Mouse (Mus musculus) large intestine, adult 2 months (tissue): ENCODE data around the gene Aknad1. TPM values are rescaled to one million over a fixed set of nuclear protein-coding genes. Genes with fewer than 3 reads are reported as not detected.

Experiments used
- DNase-seq: peaks from one replicate; pipeline ENCODE4 v3.0.0-alpha.2; 2012; ENCODE audit warnings: low read depth, low spot score
- WGBS: fragments of 180-500 bp; shearing (Covaris S2); methylation state at CpG from one replicate; pipeline ENCODE4 v1.1.7; 2018; 5-methylcytosine and 5-hydroxymethylcytosine counted together
- polyA plus RNA-seq: library from polyadenylated mRNA; depleted of rRNA; stranded (reverse); fragments of >200 nt; gene quantifications from 2 replicates; pipeline ENCODE4 v1.2.3, GENCODE M21; 2012

The Aknad1 gene
- polyA plus RNA-seq, 1 experiment = 0.38 TPM

DNA sequence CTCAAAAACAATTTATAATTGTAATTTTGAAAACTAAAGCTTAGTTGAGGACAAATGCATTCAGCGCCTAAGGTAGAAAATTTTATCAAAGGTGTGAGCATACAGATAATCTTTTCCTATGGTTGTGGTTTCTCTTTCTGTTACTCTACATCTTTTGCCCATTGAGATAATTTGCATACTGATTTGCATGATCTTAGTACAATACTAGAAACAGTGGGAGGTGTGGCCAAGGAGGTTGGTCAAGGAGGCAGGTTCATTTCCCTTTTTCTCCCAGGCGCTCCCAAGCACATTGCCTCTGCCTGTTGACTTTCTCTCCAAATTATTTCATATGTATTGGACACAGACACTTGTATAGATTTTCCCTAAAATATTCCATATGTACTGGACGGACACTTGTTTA lies 1.7 kb upstream of the Aknad1 start:
- DNase-seq = no peak
- 88% methylated on average over 3 of the region's 3 CpGs for WGBS

DNA sequence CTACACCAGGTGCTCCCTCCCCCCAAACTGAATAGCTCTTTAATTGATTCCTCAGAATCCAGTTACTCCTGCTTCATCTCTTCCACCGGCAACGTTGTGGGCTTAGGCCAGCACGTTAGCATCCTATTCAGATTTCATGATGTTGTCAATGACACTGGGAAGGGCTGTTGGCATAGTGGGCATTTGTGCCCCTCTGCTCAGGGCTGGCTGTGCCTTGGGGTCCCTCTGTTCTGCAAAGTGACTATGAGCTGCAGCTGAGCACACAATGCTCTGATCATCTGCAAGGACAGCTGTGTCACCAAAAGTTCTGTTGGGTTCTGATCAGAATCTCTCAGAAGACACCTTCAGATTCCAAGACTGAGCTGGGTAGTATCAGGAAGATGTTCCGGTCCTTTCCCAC lies 4.6 kb downstream of the Aknad1 start:
- 93% methylated on average over 4 of the region's 4 CpGs for WGBS

DNA sequence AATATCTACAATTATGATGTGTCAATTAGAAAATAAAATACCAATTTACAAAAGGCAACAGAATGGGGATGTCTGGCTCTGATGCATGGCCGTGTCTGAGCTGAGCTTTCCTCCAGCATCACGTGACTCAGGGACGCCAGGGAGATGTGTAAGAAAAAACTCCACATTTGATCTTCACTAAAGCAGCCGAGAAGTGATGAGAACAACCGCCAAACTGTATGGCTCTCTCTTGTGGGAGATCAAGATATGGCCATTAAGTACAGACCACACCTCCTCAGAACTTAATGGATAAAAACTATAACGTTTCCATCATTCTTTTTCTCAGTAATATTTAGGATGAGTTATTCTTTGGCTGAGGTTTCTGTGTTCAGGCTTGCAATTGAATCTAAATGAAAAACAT lies 11.6 kb downstream of the Aknad1 start:
- WGBS = 62% methylated on average over 6 of the region's 6 CpGs
- no peak for DNase-seq

More for the DNA sequence above, 4.6 kb downstream of the Aknad1 start:
- DNase-seq = no peak

DNA sequence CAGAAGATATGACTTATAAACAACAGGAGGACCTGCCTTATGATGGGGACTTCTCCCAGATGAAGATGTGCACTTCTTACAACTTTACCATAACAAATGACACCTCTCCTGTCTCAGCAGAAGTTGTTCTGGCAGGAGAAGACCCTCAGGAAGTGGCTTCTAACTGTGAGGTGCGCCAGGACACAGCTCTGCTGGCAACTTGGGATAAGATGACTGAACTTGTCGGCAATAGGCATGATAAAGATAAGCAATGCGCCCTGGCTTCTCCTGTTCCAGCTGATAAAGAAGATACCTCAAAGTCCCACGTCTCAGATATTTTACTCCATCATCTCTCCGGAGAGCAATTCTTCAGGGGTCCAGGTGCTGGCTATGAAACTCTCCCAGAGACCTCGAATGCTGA lies 12.2 kb downstream of the Aknad1 start:
- 84% methylated on average over 6 of the region's 6 CpGs for WGBS
- DNase-seq = no peak

DNA sequence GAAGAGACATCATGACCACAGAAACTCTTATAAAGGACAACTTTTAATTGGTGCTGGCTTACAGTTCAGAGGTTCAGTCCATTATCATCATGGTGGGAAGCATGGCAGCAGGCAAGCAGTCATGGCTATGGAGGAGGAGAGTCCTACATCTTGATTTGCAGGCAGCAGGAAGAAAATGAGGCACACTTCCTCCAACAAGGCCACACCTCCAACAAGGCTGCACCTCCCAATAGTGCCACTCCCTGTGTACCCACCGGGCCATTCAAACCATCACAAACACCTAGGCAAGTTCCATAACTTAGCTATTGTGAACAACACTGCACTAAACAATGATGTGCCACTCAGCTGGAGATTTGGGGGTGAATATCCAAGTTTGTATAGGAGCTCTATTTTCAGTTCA lies 15.1 kb downstream of the Aknad1 start:
- no peak for DNase-seq
- 19% methylated on average over 1 of the region's 1 CpGs for WGBS

DNA sequence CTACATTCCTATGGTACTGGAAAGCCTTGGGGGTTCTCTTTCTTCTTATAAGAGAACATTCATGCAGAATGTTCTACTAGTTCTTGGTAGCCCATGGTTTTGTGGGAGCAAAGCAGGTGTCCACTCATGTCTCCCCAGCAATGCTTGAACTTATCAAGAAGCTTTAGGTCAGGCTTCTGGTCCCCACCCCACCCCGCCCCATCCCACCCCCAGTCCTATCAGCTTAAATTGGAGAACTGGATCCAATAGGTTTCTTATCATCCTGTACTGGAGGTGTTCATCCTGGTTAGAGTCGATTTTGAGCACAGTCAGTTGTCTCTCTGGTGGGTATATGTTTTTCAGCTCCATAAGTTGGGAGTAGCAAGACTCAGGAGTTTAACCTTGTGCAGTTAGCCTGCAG lies 16.1 kb downstream of the Aknad1 start:
- WGBS = 84% methylated on average over 2 of the region's 2 CpGs
- no peak for DNase-seq

DNA sequence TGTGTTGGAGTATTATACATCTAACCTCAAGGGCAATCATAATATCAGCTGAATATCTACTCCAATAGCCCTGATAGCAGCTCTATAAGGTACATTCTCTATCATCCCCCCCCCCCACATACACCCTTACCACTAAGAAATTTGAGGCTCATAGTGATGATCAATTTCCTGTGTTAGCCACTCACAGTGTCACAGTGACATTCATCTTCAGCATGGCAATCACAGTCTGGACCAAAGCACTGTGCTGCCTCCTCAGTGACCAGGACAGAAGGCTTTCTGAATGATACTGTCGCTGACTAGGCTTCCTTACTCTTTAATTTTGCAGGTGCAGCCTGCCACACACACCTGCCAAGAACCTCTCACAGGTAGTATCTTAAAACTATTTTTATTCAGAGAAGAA lies 16.7 kb downstream of the Aknad1 start:
- 86% methylated on average over 1 of the region's 1 CpGs for WGBS
- no peak for DNase-seq

DNA sequence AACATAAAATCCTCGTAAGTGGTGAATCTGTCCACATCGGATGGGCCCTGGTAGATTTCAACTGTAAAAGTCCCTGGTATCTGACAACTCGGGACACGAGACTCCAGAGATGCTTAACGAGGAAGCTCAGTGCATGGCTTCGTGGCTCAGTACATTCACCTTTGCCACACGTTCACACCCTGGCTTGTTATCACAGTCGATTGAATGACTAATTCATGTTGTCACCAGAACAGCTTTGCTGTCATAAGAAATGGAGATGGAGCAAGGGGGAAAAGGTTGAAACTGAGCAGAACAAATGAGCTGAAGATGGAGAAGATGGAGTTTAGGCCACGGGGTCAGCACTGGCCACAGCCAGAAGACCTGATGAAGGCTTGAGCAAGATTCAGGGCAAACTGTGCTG lies 18.1 kb downstream of the Aknad1 start:
- 43% methylated on average over 9 of the region's 9 CpGs for WGBS
- no peak for DNase-seq

DNA sequence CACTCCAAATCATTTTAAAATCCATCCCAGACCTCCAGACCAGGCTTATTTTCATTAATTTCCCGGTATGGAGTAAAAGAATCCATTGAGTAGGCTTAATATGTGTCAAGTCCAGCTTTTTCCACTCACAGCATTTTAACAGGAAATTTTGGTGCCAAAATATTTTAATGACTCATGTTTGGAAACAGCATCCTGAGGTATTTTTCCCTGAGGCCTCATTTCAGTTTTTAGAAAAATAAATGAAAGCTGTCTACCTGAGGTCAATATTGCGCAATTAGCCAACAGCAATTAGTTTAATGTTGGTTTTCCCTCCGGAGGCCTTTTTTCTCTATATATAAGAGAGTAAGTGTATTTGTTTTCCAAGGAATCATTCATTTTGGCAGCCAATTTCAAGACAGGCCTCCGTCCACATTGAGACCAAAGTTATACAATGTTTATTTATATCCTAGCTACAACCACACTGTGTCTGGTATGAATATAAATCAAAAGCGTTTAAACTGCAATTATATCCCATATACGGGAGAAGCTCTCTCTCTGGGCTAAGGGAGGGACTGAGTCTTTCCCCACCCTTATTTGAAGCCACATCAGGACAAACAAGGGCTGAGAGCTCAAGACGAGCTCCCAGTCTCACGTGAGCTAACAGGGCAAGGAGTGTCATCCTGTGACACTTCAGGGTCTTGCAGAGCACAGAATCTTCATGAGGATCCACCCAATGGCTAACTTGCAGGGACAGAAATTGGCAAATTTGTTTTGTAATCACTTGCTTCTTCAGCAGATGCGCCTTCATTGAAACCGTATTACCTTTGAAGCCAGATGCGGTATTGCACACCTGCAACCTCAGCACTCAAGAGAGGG lies 20.3 kb downstream of the Aknad1 start:
- 51% methylated on average over 11 of the region's 11 CpGs for WGBS
- no peak for DNase-seq

DNA sequence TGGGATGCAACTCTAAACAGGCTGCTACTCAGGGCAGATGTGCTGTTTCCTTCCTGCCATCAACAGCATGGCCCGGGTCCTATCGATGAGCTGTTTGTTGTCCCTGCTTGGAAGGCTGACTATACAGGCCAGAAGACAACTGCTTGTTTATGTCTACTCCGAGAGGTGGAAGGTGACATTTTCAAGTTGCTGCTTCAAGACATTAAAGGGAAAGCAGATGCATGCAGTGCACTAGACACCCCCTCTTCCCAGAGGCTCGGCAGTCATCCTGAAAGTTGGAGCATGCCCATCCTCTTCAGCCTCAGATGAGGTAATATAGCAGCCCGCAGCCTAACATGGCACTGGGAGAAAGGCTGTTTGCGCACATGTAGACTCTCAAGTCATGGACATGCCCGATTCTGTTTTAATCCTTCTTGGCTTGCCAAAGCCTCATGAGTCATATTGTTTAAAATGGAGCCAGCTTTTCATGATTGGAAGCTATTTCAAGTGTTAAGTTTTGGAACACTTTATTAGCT lies 23.2 kb downstream of the Aknad1 start:
- WGBS = 61% methylated on average over 7 of the region's 7 CpGs
- DNase-seq = no peak

DNA sequence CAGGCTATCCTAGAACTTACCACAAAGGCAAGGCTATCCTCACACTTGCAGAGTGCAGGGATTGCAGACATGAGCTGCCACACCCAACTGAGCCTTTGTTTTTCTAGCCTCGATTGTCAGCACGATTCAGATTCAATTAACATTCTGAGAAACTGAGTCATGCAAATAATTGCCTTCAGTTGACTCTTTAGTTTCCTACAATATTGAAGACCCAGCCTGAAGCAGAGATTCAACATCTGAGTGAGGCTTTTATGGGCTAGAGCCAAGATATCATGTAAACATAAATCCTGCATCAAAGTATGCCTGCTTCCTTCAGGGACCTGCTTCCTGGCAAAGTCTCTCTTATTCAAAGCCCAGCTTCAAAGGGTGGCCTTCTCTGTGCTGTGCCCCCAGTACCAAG lies 24.2 kb downstream of the Aknad1 start:
- 25% methylated on average over 2 of the region's 2 CpGs for WGBS
- no peak for DNase-seq

DNA sequence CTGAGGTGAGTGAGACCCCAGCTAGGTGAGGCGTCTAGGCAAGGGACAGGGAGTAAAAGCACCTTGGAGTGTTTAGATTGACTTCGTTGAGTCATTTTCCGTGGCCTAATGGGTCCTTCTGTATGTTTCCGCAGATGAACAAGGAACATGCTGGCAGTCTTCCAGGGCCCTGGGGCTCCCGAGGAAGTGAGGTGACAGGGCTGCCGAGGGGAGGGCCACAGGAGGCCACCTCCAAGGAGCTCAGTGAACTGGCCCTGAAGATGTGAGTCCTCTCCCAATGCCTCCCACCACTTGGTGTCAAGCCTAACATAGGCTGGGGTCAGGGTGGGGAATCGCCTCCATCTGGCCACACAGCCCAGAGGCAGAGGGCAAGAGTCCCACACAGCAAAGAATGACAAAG lies 25.5 kb downstream of the Aknad1 start:
- 46% methylated on average over 7 of the region's 7 CpGs for WGBS
- DNase-seq = no peak

DNA sequence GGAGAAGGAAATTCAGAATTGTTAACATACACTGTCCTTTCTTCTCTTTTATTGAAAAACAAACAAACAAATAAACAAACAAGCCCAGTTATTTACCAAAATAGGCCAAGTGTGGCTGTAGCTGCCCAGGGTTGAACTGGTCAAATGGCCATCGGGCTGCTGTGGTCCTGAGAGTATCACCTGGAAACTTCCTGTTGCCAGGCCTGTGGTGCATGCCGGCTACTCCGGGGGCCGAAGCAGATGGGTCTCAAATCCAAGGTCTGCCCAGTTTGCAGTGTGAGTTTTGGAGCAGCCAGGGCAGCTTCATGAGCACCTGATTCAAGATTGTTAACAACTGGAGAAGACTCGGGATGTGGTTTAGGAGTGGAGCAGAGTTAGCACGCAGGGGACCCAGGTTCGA lies 26.0 kb downstream of the Aknad1 start:
- WGBS = 94% methylated on average over 7 of the region's 7 CpGs
- DNase-seq = no peak

DNA sequence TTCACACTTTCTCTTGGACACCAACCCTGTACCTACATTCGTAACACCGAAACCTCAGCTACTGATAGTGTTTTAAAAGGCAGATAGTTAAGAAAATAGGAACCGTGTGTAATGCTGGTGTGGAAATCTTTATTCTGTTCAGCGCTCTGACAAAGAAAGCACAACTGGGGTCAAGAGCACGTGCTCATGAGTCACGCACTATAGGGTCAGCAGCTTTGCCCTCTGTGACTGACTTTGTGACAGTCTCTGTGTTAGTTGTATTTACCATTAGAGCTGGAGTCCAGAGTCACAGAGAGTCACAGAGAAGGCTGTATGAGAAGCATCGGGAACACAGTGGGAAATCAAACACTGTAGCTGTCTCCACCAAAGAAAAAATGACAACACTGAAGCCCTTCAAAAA lies 27.5 kb downstream of the Aknad1 start:
- DNase-seq = no peak
- 80% methylated on average over 7 of the region's 7 CpGs for WGBS

DNA sequence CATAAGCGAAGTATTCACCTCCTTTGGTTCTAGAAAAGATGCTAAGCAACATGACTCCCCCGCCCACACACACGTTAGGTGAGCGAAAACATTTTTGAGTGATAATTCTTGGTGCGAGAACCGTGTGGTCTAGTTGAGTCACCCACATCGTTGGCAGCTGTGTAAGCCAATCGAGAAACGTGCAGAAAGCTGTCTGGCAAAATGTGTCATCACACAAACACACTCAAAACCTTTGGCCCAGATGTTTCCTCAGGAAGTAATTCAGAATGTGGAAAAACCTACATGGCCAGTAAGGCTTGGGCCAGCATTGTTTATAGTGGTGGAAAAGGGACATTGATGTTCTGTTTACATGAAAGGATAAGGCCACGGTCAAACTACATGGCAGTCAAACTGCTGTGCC lies 28.0 kb downstream of the Aknad1 start:
- no peak for DNase-seq
- 59% methylated on average over 10 of the region's 10 CpGs for WGBS

DNA sequence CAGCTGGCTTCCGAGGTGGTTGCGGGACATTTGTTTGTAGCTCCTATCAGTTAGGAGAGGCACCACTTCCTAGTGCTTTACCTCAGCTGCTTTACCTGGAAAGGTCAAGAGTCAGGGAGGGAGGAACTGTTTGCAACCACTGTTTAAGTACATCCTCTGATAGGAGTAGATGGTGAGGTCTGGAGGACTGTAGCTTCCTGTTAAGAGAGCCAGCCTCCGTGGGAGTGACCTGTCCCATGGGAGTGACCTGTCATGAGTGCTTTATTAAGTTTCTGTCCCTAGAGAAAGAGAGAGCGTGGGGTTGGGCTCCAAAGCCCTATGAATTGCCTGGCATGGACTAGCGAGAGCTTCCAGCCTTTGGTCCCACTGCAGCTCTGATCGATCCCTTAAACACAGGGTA lies 30.1 kb downstream of the Aknad1 start:
- 28% methylated on average over 6 of the region's 6 CpGs for WGBS
- peak; percentile 56 for DNase-seq

DNA sequence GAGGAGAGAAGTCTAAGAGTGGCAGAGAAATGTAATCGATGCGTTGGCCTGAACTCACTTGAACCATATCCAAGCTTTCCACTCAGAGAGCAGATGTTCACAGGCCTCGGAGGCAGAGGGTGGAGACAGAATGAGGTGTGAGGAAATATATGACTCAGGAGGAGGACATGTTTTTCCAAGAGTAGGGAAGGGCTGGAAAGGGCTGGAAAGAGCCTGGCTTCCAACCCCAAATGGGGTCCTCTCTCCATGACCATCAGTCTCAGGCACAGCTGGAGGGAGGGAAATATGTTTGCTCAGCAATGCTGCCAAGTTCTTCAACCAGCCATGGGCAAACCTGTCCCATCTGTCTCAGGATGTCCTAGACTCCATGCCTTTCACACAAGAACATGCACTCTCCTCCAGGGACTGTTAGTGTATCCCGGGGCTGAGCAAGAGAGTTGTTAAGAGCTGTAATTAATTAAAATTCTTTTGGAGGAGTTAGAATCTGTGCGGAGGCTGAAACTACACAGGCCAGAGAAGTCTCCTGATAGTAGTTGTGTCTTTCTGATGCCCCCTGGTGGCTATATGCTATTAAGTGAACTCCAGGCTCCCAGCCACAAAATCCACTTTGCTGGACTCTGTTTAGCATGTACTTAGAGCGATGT lies 31.4 kb downstream of the Aknad1 start:
- 9% methylated on average over 6 of the region's 6 CpGs for WGBS
- DNase-seq = peak; percentile 61

DNA sequence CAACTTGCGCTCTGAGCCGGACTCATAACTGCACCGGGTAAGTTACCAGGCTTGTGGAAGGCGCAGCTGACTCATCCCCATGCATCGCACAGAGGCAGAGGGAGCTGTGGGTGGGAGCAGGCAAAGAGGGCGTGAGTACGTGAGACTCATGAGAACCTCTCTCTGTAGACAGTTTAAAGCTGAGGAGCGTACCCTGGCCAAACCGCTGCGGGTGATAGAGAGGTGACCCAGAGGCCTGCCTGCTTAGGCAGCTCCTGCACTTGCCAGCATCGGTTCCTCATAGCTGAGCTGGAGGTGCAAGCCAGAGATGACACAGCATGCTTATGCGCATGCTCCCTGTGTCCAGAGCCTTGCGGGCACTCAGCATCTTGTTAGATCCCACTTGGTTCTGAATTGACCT lies 32.8 kb downstream of the Aknad1 start:
- 87% methylated on average over 13 of the region's 13 CpGs for WGBS
- DNase-seq = no peak

DNA sequence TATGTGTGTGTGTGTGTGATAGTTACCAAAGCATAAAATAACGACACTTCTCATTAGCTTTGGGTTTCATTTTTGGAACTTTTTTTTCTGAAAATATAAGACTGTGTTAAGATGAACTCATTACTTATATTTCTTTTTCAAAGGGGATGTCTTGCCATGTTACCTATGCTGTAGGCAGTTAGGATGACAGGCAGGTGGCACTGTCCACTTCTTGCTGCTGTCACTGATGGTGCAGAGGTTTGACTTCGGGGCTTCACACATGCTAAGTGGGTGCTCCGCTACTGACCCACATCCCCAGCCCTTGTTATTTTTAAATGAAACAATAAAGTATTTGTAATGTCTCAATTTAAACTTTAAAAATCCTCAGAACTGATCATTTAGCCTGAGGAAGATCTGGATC lies 33.4 kb downstream of the Aknad1 start:
- DNase-seq = no peak
- 77% methylated on average over 3 of the region's 3 CpGs for WGBS

DNA sequence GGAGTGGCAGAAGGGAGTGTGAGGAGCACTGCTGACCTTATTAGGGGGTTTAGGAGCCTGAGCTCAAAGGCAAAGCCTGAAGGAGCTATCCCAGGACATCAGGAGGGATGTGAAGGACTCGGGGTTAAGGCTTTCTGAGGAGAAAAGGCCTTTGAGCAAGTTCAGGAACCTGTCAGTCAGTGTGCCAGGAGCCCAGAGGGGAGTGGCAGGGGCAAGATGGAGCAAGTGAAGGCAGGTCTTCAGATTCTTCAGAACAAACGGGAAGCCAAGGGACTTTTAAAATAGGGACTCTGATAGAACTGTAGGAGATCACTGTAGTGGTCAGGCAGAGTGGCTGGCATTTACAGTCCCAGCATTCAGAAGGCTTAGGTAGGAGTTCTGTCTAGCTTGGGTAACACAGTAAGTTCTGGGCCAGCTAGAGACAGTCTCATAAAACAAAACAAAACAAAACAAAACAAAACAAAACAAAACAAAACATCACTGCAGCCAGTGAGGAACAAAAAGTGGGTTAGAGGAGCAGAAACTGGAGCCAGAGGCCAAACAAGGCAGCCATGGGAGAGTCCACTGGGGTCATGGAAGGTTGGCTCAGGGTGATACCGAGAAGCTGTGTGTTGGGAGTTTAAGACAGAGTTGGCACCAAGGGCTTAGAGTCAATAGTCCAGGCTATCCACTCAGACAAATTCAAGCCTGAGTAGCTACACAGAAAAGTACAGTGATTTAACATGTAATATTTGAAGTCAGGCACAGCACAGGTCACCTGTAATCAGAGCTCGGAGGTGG lies 39.5 kb downstream of the Aknad1 start:
- no peak for DNase-seq
- WGBS = 74% methylated on average over 4 of the region's 4 CpGs
